Mouse (Mus musculus): ENCODE measurements around the gene Myh11.

DNA sequence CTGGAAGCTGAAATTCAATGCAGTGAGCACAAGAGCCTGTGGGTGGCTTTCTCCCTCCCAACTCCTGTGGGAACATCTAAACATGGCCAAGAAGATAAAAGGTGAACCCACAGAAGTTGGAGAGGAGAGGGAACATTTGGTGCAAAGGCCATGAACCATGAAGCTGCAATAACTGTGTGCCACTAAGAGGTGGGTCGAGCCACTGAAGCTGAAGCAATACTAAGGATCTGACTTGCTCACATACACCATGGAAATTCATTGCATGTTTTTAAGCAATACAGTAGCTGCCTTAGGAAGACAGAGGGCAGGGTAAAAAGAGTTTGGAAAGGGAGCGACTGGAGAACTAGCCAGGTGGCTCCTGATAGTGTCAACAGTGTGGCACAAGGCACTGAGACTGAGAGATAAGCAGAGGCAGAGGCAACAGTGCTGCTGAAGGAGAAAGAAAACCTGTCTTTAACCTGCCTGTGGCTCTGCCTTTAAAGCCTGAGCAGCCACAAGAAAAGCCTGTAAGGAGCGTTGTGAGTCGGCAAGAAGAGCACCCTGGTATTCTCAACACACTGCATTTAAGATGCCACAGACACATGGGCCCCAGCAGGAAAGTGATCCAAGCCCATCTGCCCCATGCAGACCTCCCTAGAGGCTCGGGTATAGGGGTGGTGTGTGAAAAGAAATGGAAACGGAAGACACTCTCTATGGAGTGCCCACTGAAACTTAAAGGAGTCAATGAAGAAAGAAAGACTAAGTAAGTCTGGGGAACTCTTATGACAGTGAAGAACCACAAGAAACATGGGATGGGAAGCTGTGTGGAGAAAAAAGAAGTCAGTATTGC is 17.3 kb upstream of the Myh11 start:
- TF ChIP-seq POLR2A (IDR thresholded peaks at IDR 0.05; ENCODE audit: low read depth, low read length) (no peak), CTCF (IDR thresholded peaks at IDR 0.05; ENCODE audit: borderline replicate concordance, insufficient read depth, low read length) (no peak)

Data from embryonic fibroblast, embryonic 13.5 days (primary cell).